ENCODE assay signal across 9 mouse cellular contexts in genomic region chr19:40348175-40348574, GRCm38 (mm10).
DNase-seq lines count a peak whose midpoint lies in the region; ATAC-seq and TF ChIP-seq lines count a peak whose summit lies in the region.
"Had no signal": no experiment of that assay in that cellular context is flagged by ENCODE, and none has a peak within 500 bp of the region (broad histone marks: within the 10 kb centered on the region; RNA-seq: fewer than 3 reads in every experiment).

No protein-coding gene starts in this region.

- ATAC-seq in hindbrain, postnatal 0 days: peak; percentile 84
- peak; percentile 41 for ATAC-seq in stomach, postnatal 0 days (ENCODE audit: low FRiP score, low TSS enrichment)

- peak; percentile 88 for DNase-seq in heart, adult 11 months
- no peak for DNase-seq in heart, adult 9 months (ENCODE audit: low spot score in 2 of 2)
- peak; percentile 44 for DNase-seq in right cerebral cortex, postnatal 14 days
- DNase-seq in right cerebral cortex, adult 18-20 months: no peak
- DNase-seq in hindbrain, postnatal 0 days (ENCODE audit: low spot score): peak; percentile 81
- no peak for DNase-seq in stomach, postnatal 0 days (ENCODE audit: low spot score)
- no peak for DNase-seq in retina, embryonic 14.5 days (ENCODE audit: low spot score)
- DNase-seq in retina, postnatal 1 day: no peak
- DNase-seq: lung, postnatal 4 days had no signal

- H3K27ac ChIP-seq in hindbrain, postnatal 0 days: peak overlapping the region; percentile 77
- H3K27ac ChIP-seq in stomach, postnatal 0 days (replicated peaks): peak overlapping the region; percentile 70

- H3K4me3 ChIP-seq in hindbrain, postnatal 0 days (ENCODE audit: low read length): no peak overlapping the region
- H3K4me3 ChIP-seq in stomach, postnatal 0 days (ENCODE audit: low read depth, low read length): no peak overlapping the region

- no peak overlapping the region for H3K9ac ChIP-seq in hindbrain, postnatal 0 days (replicated peaks; ENCODE audit: low read length)
- no peak overlapping the region for H3K9ac ChIP-seq in stomach, postnatal 0 days (ENCODE audit: low read length)

- H3K27me3 ChIP-seq in hindbrain, postnatal 0 days (ENCODE audit: insufficient read depth, low read length): no peaks in the 10 kb centered on the region
- no peaks in the 10 kb centered on the region for H3K27me3 ChIP-seq in stomach, postnatal 0 days (ENCODE audit: control insufficient read depth, insufficient read depth, low read length)

- peaks cover 11% of the 10 kb centered on the region for H3K36me3 ChIP-seq in hindbrain, postnatal 0 days (ENCODE audit: insufficient read depth, low read length)
- H3K36me3 ChIP-seq in stomach, postnatal 0 days (ENCODE audit: control insufficient read depth, insufficient read depth, low read length): peaks cover 6% of the 10 kb centered on the region; the same call in 1 of the 2 replicates

- TF ChIP-seq EP300 in stomach, postnatal 0 days (optimal IDR thresholded peaks at IDR 0.05): no peak

- H3K4me1 ChIP-seq in hindbrain, postnatal 0 days (ENCODE audit: insufficient read depth, low read length): peaks cover 5% of the 10 kb centered on the region; the same call in 1 of the 2 replicates
- H3K4me1 ChIP-seq in stomach, postnatal 0 days (replicated peaks; ENCODE audit: control insufficient read depth, insufficient read depth): no peaks in the 10 kb centered on the region

- H3K9me3 ChIP-seq in hindbrain, postnatal 0 days (ENCODE audit: low read length): no peaks in the 10 kb centered on the region
- H3K9me3 ChIP-seq in stomach, postnatal 0 days (ENCODE audit: control insufficient read depth, low read length): no peaks in the 10 kb centered on the region

- no peak overlapping the region for H3K4me2 ChIP-seq in hindbrain, postnatal 0 days (ENCODE audit: low read depth, low read length)
- H3K4me2 ChIP-seq in stomach, postnatal 0 days (replicated peaks; ENCODE audit: low read depth): no peak overlapping the region

- no peak for TF ChIP-seq CTCF in hindbrain, postnatal 0 days (IDR thresholded peaks at IDR 0.05; ENCODE audit: low read depth)
- no peak for TF ChIP-seq CTCF in stomach, postnatal 0 days (IDR thresholded peaks at IDR 0.05; ENCODE audit: low read depth)

- 21% methylated on average over 7 of the region's 7 CpGs for WGBS in hindbrain, postnatal 0 days
- WGBS in stomach, postnatal 0 days: 69% methylated on average over 7 of the region's 7 CpGs

Comparison
In these comparisons a context has a peak if more than half of its experiments do, and no peak if none do; other contexts are left out.
1. DNase-seq: peak in heart, adult 11 months (single experiment), right cerebral cortex, postnatal 14 days (single experiment) and hindbrain, postnatal 0 days (single experiment); none in heart, adult 9 months (0 of 2), right cerebral cortex, adult 18-20 months (single experiment), stomach, postnatal 0 days (single experiment), retina, embryonic 14.5 days (single experiment) and retina, postnatal 1 day (single experiment).